10 mouse cellular contexts compared by ENCODE assay signal in genomic region chr1:165192714-165193264, GRCm38 (mm10). TPM values are rescaled to one million over a fixed set of nuclear protein-coding genes. Genes with fewer than 3 reads are reported as not detected.
DNase-seq lines count a peak whose midpoint lies in the region; ATAC-seq and TF ChIP-seq lines count a peak whose summit lies in the region.
"Had no signal": no experiment of that assay in that cellular context is flagged by ENCODE, and none has a peak within 500 bp of the region (broad histone marks: within the 10 kb centered on the region; RNA-seq: fewer than 3 reads in every experiment).

No protein-coding gene starts in this region.

- no peaks in the 10 kb centered on the region for H3K36me3 ChIP-seq in forebrain, postnatal 0 days (ENCODE audit: insufficient read depth)
- no peaks in the 10 kb centered on the region for H3K36me3 ChIP-seq in forebrain, embryonic 15.5 days
- H3K36me3 ChIP-seq in lung, embryonic 16.5 days (ENCODE audit: control insufficient read depth, insufficient read depth, low read length) = no peaks in the 10 kb centered on the region
- no peaks in the 10 kb centered on the region for H3K36me3 ChIP-seq in hindbrain, postnatal 0 days (ENCODE audit: insufficient read depth, low read length)
- H3K36me3 ChIP-seq in neural tube, embryonic 12.5 days = no peaks in the 10 kb centered on the region

- 84% methylated on average over 10 of the region's 10 CpGs for WGBS in forebrain, postnatal 0 days
- 83% methylated on average over 10 of the region's 10 CpGs for WGBS in forebrain, embryonic 15.5 days
- WGBS in lung, embryonic 16.5 days = 37% methylated on average over 10 of the region's 10 CpGs
- WGBS in hindbrain, postnatal 0 days = 84% methylated on average over 10 of the region's 10 CpGs
- 80% methylated on average over 10 of the region's 10 CpGs for WGBS in neural tube, embryonic 12.5 days

- ATAC-seq in forebrain, postnatal 0 days = no peak
- ATAC-seq in forebrain, embryonic 15.5 days (replicated peaks) = no peak
- no peak for ATAC-seq in lung, embryonic 16.5 days (ENCODE audit: low read depth)
- ATAC-seq in hindbrain, postnatal 0 days = no peak
- no peak for ATAC-seq in neural tube, embryonic 12.5 days (ENCODE audit: low FRiP score, low read depth)

- H3K4me3 ChIP-seq in forebrain, postnatal 0 days (ENCODE audit: low read depth, low read length) = no peak overlapping the region
- H3K4me3 ChIP-seq in forebrain, embryonic 15.5 days = no peak overlapping the region
- peak overlapping the region; percentile 75 for H3K4me3 ChIP-seq in lung, embryonic 16.5 days (ENCODE audit: low read length)
- peak overlapping the region; percentile 71; the same call in 1 of the 2 replicates for H3K4me3 ChIP-seq in hindbrain, postnatal 0 days (ENCODE audit: low read length)
- no peak overlapping the region for H3K4me3 ChIP-seq in neural tube, embryonic 12.5 days
- H3K4me3 ChIP-seq in left cerebral cortex, adult 2 months = no peak overlapping the region

- 0 out of 2 replicates have a peak overlapping the region, but pooled peaks have one; percentile 92 for H3K4me2 ChIP-seq in forebrain, postnatal 0 days (ENCODE audit: low read depth)
- no peak overlapping the region for H3K4me2 ChIP-seq in forebrain, embryonic 15.5 days (replicated peaks)
- peak overlapping the region; percentile 91 for H3K4me2 ChIP-seq in lung, embryonic 16.5 days (ENCODE audit: low read depth, low read length)
- peak overlapping the region; percentile 97 for H3K4me2 ChIP-seq in hindbrain, postnatal 0 days (ENCODE audit: low read depth, low read length)
- H3K4me2 ChIP-seq in neural tube, embryonic 12.5 days (replicated peaks) = peak overlapping the region; percentile 98; the same call in 1 of the 2 replicates

- no peak for TF ChIP-seq CTCF in forebrain, postnatal 0 days (IDR thresholded peaks at IDR 0.05; ENCODE audit: low read depth)
- TF ChIP-seq CTCF in hindbrain, postnatal 0 days (IDR thresholded peaks at IDR 0.05; ENCODE audit: low read depth) = no peak
- no peak for TF ChIP-seq CTCF in left cerebral cortex, adult 2 months (IDR thresholded peaks at IDR 0.05)

- H3K4me1 ChIP-seq in forebrain, postnatal 0 days (ENCODE audit: insufficient read depth) = no peaks in the 10 kb centered on the region
- H3K4me1 ChIP-seq in forebrain, embryonic 15.5 days = peaks cover 18% of the 10 kb centered on the region
- H3K4me1 ChIP-seq in lung, embryonic 16.5 days (replicated peaks; ENCODE audit: control insufficient read depth, insufficient read depth, low read length) = peaks cover 2% of the 10 kb centered on the region; the same call in 1 of the 2 replicates
- H3K4me1 ChIP-seq in hindbrain, postnatal 0 days (ENCODE audit: insufficient read depth, low read length) = peaks cover 6% of the 10 kb centered on the region; the same call in 1 of the 2 replicates
- peaks cover 4% of the 10 kb centered on the region; the same call in 1 of the 2 replicates for H3K4me1 ChIP-seq in neural tube, embryonic 12.5 days

- no peak overlapping the region for H3K9ac ChIP-seq in forebrain, postnatal 0 days
- H3K9ac ChIP-seq in forebrain, embryonic 15.5 days (replicated peaks) = no peak overlapping the region
- peak overlapping the region; percentile 82; the same call in 1 of the 2 replicates for H3K9ac ChIP-seq in lung, embryonic 16.5 days (ENCODE audit: low read length)
- H3K9ac ChIP-seq in hindbrain, postnatal 0 days (replicated peaks; ENCODE audit: low read length) = no peak overlapping the region
- no peak overlapping the region for H3K9ac ChIP-seq in neural tube, embryonic 12.5 days

- DNase-seq in forebrain, postnatal 0 days = no peak
- no peak for DNase-seq in lung, adult 18-20 months
- DNase-seq in hindbrain, postnatal 0 days (ENCODE audit: low spot score) = no peak
- no peak for DNase-seq in left cerebral cortex, postnatal 10 days (ENCODE audit: extremely low spot score in 1 of 2, low spot score in 2 of 2)
- no peak for DNase-seq in left cerebral cortex, adult 2 months (ENCODE audit: extremely low spot score in 1 of 2, low spot score in 2 of 2)

- intact Hi-C loops in left cerebral cortex, postnatal 10 days (cut with DNase I) = no loop called here
- intact Hi-C loops in left cerebral cortex, adult 2 months (cut with DNase I) = no loop called here

- H3K27me3 ChIP-seq in forebrain, postnatal 0 days (ENCODE audit: insufficient read depth, low read length) = no peaks in the 10 kb centered on the region
- H3K27me3 ChIP-seq in forebrain, embryonic 15.5 days = no peaks in the 10 kb centered on the region
- H3K27me3 ChIP-seq in lung, embryonic 16.5 days (ENCODE audit: control insufficient read depth, insufficient read depth, low read depth, low read length) = no peaks in the 10 kb centered on the region
- no peaks in the 10 kb centered on the region for H3K27me3 ChIP-seq in hindbrain, postnatal 0 days (ENCODE audit: insufficient read depth, low read length)
- H3K27me3 ChIP-seq in neural tube, embryonic 12.5 days (replicated peaks) = peaks cover 5% of the 10 kb centered on the region; the same call in 1 of the 2 replicates

- no peak overlapping the region for H3K27ac ChIP-seq in forebrain, postnatal 0 days (ENCODE audit: low read depth, low read length)
- H3K27ac ChIP-seq in forebrain, embryonic 15.5 days (replicated peaks) = no peak overlapping the region
- H3K27ac ChIP-seq in lung, embryonic 16.5 days (ENCODE audit: low read length) = no peak overlapping the region
- no peak overlapping the region for H3K27ac ChIP-seq in hindbrain, postnatal 0 days
- no peak overlapping the region for H3K27ac ChIP-seq in neural tube, embryonic 12.5 days
- H3K27ac ChIP-seq in left cerebral cortex, adult 2 months = no peak overlapping the region

- no peaks in the 10 kb centered on the region for H3K9me3 ChIP-seq in forebrain, postnatal 0 days (ENCODE audit: low read length)
- no peaks in the 10 kb centered on the region for H3K9me3 ChIP-seq in forebrain, embryonic 15.5 days
- no peaks in the 10 kb centered on the region for H3K9me3 ChIP-seq in lung, embryonic 16.5 days (ENCODE audit: control insufficient read depth, low read length)
- H3K9me3 ChIP-seq in hindbrain, postnatal 0 days (ENCODE audit: low read length) = no peaks in the 10 kb centered on the region
- no peaks in the 10 kb centered on the region for H3K9me3 ChIP-seq in neural tube, embryonic 12.5 days

RNA-seq across cellular contexts. Expression of gene Sft2d2, which starts 1.4 kb away (rescaled TPM):
- 7.5 and 8.8 TPM in 2 replicates for total RNA-seq in forebrain, postnatal 0 days (2014; rRNA removed)
- polyA plus RNA-seq in forebrain, postnatal 0 days (2015; fragmentation: Nextera tagmentation; extraction: Ambion mirVana) = 3.3 and 4.6 TPM in 2 replicates
- 5.4 TPM in 2 replicates for polyA plus RNA-seq in forebrain, embryonic 15.5 days (2015; fragmentation: Nextera tagmentation; extraction: Ambion mirVana)
- polyA plus RNA-seq in lung, embryonic 16.5 days (2015; fragmentation: Nextera tagmentation; extraction: Ambion mirVana) = 21.9 and 22.4 TPM in 2 replicates
- 11.0 and 17.0 TPM in 2 replicates for total RNA-seq in hindbrain, postnatal 0 days (2014; rRNA removed)
- 5.6 and 6.5 TPM in 2 replicates for polyA plus RNA-seq in hindbrain, postnatal 0 days (2015; fragmentation: Nextera tagmentation; extraction: Ambion mirVana)
- polyA plus RNA-seq in neural tube, embryonic 12.5 days (2016; fragmentation: Nextera tagmentation; extraction: Ambion mirVana) = 8.3 and 8.7 TPM in 2 replicates
- total RNA-seq in left cerebral cortex, postnatal 10 days (2021) = 1 to 10 TPM; 6.8 to 6.9 TPM
- total RNA-seq in left cerebral cortex, adult 2 months (2021) = 10 to 100 TPM; 15.5 to 17.4 TPM

RNA-seq across cellular contexts. Expression of gene Tbx19, which starts 32.2 kb away (rescaled TPM):
- total RNA-seq in forebrain, postnatal 0 days (2014; rRNA removed) = not detected in 2 replicates
- polyA plus RNA-seq in forebrain, postnatal 0 days (2015; fragmentation: Nextera tagmentation; extraction: Ambion mirVana) = not detected in 2 replicates
- polyA plus RNA-seq in forebrain, embryonic 15.5 days (2015; fragmentation: Nextera tagmentation; extraction: Ambion mirVana) = 0.10 TPM in 1 of 2 replicates, not detected in the other
- 0.05 TPM in 1 of 2 replicates, not detected in the other for polyA plus RNA-seq in lung, embryonic 16.5 days (2015; fragmentation: Nextera tagmentation; extraction: Ambion mirVana)
- not detected in 2 replicates for total RNA-seq in hindbrain, postnatal 0 days (2014; rRNA removed)
- polyA plus RNA-seq in hindbrain, postnatal 0 days (2015; fragmentation: Nextera tagmentation; extraction: Ambion mirVana) = not detected in 2 replicates
- not detected in 2 replicates for polyA plus RNA-seq in neural tube, embryonic 12.5 days (2016; fragmentation: Nextera tagmentation; extraction: Ambion mirVana)
- total RNA-seq in left cerebral cortex, postnatal 10 days (2021) = not detected
- not detected for total RNA-seq in left cerebral cortex, adult 2 months (2021)
- total RNA-seq: gastrocnemius, adult 8-10 months had no signal
- polyA plus RNA-seq: CD4-positive, CD25-positive, alpha-beta regulatory T cell, adult 4 months had no signal

RNA-seq across cellular contexts. Expression of gene Tiprl, which starts 44.0 kb away (rescaled TPM):
- total RNA-seq in forebrain, postnatal 0 days (2014; rRNA removed) = 52.4 and 54.8 TPM in 2 replicates
- polyA plus RNA-seq in forebrain, postnatal 0 days (2015; fragmentation: Nextera tagmentation; extraction: Ambion mirVana) = 151 and 152 TPM in 2 replicates
- 152 and 162 TPM in 2 replicates for polyA plus RNA-seq in forebrain, embryonic 15.5 days (2015; fragmentation: Nextera tagmentation; extraction: Ambion mirVana)
- polyA plus RNA-seq in lung, embryonic 16.5 days (2015; fragmentation: Nextera tagmentation; extraction: Ambion mirVana) = 97.4 and 100 TPM in 2 replicates
- total RNA-seq in hindbrain, postnatal 0 days (2014; rRNA removed) = 37.1 and 37.9 TPM in 2 replicates
- polyA plus RNA-seq in hindbrain, postnatal 0 days (2015; fragmentation: Nextera tagmentation; extraction: Ambion mirVana) = 124 and 129 TPM in 2 replicates
- 108 TPM in 2 replicates for polyA plus RNA-seq in neural tube, embryonic 12.5 days (2016; fragmentation: Nextera tagmentation; extraction: Ambion mirVana)
- 10 to 100 TPM; 72.8 to 75.8 TPM for total RNA-seq in left cerebral cortex, postnatal 10 days (2021)
- total RNA-seq in left cerebral cortex, adult 2 months (2021) = 10 to 100 TPM; 63.1 to 69.7 TPM

Comparison
In these comparisons a context has a peak if more than half of its experiments do, and no peak if none do; other contexts are left out.
1. H3K4me3 ChIP-seq: peak in lung, embryonic 16.5 days (single experiment) and hindbrain, postnatal 0 days (single experiment); none in forebrain, postnatal 0 days (single experiment), forebrain, embryonic 15.5 days (single experiment), neural tube, embryonic 12.5 days (single experiment) and left cerebral cortex, adult 2 months (single experiment).